Mouse (Mus musculus): ENCODE results near the gene Dand5. TPM values are rescaled to one million over a fixed set of nuclear protein-coding genes. Genes with fewer than 3 reads are reported as not detected.

Dand5 gene
- polyA plus RNA-seq, 1 experiment from 2014 or later = 6.2 TPM

DNA sequence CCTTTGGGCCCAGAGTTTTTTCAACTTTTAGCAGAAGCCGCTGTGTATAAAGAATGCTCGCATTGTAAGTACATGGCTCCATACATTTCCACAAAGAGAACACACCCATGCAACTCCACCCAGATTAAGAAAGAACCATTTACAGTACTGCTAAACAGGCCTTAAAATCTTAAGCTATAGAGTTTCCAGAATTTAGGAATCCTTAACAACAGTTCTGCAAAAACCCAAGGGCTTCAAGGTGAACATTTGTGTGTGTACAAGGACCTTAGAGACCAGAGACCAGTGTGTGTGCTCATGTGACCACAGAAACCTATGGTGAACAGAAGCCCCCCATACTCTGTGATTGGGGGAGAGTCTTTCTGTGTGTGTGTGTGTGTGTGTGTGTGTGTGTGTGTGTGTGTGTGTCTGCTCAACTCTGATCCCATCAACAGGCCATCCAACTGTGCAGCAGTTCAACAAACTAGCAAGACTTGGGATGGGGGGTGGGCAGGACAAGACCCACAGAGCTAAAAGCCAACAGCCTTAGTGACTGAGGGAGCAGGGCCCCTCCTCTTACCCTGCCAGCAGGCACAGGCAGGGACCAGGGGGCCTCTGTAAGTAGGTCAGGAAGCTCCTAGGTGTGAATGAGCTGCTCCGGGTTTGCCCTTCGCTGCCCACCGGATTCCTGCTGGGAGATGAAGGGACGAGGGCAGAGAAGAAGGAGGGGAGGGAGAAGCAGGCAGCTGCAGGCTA is 41.5 kb downstream of the Dand5 start:
- WGBS = 37% methylated on average over 6 of the region's 6 CpGs
- ATAC-seq (ENCODE audit: insufficient number of reproducible peaks, low FRiP score) = no peak

DNA sequence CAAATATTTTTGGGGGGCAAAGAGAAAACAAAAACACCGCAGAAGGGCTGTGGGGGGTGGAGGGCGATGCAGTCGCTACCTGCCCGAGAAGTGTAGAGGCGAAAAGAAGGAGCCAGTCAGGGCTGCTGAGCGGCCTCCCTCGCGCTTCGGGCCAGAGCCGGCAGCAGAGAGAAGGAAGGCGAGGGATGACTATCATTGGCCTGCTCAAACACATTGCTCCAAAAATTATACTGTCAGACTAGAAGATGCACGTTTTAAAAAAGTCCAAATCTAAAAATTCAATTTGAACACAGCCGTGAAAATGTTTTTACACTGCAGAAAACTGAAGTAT is 42.4 kb downstream of the Dand5 start:
- no peaks in the 10 kb centered on the region for H3K36me3 ChIP-seq
- no peaks in the 10 kb centered on the region for H3K9me3 ChIP-seq (replicated peaks)
- ATAC-seq (ENCODE audit: insufficient number of reproducible peaks, low FRiP score) = no peak
- WGBS = 9% methylated on average over 13 of the region's 13 CpGs
- peaks cover 97% of the 10 kb centered on the region for H3K27me3 ChIP-seq (replicated peaks)
- H3K4me1 ChIP-seq (replicated peaks) = peaks cover 36% of the 10 kb centered on the region
- H3K4me2 ChIP-seq = peak overlapping the region; percentile 50
- no peak overlapping the region for H3K9ac ChIP-seq
- peak overlapping the region; percentile 19; the same call in 1 of the 2 replicates for H3K4me3 ChIP-seq
- H3K27ac ChIP-seq (ENCODE audit: poor library complexity, severe bottlenecking) = no peak overlapping the region

More for the DNA sequence above, 41.5 kb downstream of the Dand5 start:
- Histone ChIP-seq H3K36me3 (no peaks in the 10 kb centered on the region), H3K4me1 (replicated peaks) (peaks cover 36% of the 10 kb centered on the region), H3K4me3 (no peak overlapping the region), H3K9ac (no peak overlapping the region), H3K4me2 (no peak overlapping the region), H3K9me3 (replicated peaks) (no peaks in the 10 kb centered on the region), H3K27ac (ENCODE audit: poor library complexity, severe bottlenecking) (no peak overlapping the region), H3K27me3 (replicated peaks) (peaks cover 97% of the 10 kb centered on the region)

DNA sequence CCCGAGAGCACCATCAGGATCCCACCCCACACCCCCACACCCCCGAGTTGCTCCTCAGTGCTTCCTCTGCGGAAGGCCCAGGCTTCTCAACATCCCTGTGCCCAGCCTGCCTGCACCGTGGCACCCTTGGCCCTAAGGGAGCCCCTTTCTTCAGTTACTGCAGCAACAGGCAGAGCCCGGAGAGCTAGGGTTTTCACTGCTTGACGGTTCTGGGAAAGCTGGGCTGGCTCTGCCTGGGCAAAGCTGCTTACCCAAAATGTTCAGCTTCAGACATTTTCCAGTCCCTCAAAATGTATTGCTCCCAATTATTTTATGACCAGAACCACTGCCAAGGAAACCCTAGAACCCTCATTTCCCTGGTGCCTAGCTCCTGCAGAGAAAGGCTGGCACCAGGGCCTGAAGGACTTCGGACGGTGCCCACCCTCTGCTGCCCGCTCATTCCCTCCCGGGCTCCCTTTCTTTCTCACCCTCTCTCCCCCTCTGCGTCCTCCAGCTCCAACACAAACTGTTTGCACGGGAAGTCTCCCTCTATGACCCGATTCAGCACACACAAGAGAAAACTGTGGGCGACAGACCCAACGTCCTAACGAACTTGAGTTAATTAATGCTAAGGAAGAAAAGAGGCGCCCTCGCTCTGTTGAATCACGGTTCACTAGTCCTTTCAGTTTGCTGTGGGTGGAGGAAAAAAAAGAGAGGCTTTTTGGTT is 43.0 kb downstream of the Dand5 start:
- peak overlapping the region; percentile 50 for H3K4me2 ChIP-seq
- H3K27me3 ChIP-seq (replicated peaks) = peaks cover 97% of the 10 kb centered on the region
- H3K4me1 ChIP-seq (replicated peaks) = peaks cover 36% of the 10 kb centered on the region
- WGBS = 15% methylated on average over 19 of the region's 19 CpGs
- H3K9me3 ChIP-seq (replicated peaks) = no peaks in the 10 kb centered on the region
- no peaks in the 10 kb centered on the region for H3K36me3 ChIP-seq
- H3K4me3 ChIP-seq = peak overlapping the region; percentile 19; the same call in 1 of the 2 replicates
- no peak overlapping the region for H3K27ac ChIP-seq (ENCODE audit: poor library complexity, severe bottlenecking)
- H3K9ac ChIP-seq = no peak overlapping the region
- ATAC-seq (ENCODE audit: insufficient number of reproducible peaks, low FRiP score) = no peak

DNA sequence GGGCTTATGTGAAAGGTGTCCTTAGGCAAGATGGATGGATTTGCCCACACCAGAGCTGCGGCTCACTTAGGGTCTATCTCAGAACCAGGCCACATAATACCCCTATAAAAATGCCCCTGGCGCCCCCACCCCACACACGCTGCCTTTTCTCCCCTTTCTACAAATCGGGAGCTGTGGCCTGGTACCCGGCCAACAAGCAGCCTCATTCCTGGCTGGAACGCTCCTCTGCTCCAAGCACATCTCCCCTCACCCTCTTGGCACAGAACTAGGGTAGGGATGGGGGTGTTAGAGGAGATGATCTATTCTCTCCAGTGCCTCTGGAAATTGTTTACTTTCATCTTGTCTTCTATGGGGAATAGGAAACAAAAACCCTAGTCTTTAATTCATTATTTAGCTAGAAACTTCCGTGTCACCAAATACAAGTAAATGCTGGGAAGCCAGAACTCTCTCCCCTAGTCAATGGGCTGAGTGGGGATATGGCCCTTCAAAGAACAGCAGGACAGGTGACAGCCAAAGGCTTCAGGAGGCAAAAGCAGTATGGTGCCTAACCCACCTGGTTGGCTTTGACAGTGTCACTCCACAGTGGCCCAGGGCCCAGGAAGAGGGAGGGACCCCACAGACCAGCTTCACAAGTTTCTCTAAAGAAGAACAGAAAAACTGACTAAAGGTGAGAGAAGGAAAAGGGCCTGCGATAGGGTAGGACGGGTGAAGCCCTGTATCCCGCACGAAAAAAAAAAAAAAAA is 43.8 kb downstream of the Dand5 start:
- Histone ChIP-seq H3K9me3 (replicated peaks) (no peaks in the 10 kb centered on the region), H3K27me3 (replicated peaks) (peaks cover 97% of the 10 kb centered on the region), H3K36me3 (no peaks in the 10 kb centered on the region), H3K4me3 (no peak overlapping the region), H3K4me1 (replicated peaks) (peaks cover 37% of the 10 kb centered on the region), H3K9ac (no peak overlapping the region), H3K27ac (ENCODE audit: poor library complexity, severe bottlenecking) (no peak overlapping the region), H3K4me2 (no peak overlapping the region)
- no peak for ATAC-seq (ENCODE audit: insufficient number of reproducible peaks, low FRiP score)
- 20% methylated on average over 11 of the region's 11 CpGs for WGBS

DNA sequence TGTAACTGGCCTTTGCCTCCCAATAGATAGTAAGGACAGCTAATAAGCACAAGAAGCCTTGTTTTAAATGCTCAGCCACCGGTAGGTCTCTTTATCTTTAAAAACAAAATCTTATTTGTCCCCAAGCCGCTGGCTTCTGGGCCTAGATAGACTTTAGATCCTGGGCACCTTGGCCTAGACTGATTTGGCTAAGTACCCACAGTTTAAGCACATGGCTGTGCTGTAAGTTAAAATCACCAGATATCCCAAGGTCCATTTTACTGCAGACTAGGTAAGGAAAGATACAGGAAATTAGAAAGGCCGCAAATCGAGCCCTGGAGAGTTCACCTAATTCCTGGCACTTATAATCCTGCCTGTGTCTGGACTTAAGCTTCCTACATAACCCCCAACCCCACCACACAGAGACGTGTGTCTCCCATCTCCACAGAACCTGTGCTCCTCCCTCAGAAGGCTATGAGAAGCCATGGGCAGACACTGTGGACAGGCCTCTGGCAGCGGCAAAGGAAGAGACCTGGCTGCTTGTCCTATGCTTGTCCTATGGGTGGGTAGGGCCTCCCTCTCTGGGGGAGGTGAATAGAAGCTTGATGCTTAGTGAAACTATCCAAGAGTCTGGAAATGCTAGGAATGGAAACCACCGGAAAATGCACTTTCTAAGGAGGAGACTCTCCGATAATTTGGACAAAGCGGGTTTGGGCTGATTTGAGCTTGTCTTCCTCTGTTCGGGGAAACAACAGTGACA is 44.6 kb downstream of the Dand5 start:
- H3K36me3 ChIP-seq = no peaks in the 10 kb centered on the region
- ATAC-seq (ENCODE audit: insufficient number of reproducible peaks, low FRiP score) = no peak
- H3K4me3 ChIP-seq = no peak overlapping the region
- no peaks in the 10 kb centered on the region for H3K9me3 ChIP-seq (replicated peaks)
- H3K27me3 ChIP-seq (replicated peaks) = peaks cover 96% of the 10 kb centered on the region
- no peak overlapping the region for H3K27ac ChIP-seq (ENCODE audit: poor library complexity, severe bottlenecking)
- H3K4me1 ChIP-seq (replicated peaks) = peaks cover 43% of the 10 kb centered on the region
- WGBS = 42% methylated on average over 10 of the region's 10 CpGs
- H3K4me2 ChIP-seq = no peak overlapping the region
- H3K9ac ChIP-seq = no peak overlapping the region

DNA sequence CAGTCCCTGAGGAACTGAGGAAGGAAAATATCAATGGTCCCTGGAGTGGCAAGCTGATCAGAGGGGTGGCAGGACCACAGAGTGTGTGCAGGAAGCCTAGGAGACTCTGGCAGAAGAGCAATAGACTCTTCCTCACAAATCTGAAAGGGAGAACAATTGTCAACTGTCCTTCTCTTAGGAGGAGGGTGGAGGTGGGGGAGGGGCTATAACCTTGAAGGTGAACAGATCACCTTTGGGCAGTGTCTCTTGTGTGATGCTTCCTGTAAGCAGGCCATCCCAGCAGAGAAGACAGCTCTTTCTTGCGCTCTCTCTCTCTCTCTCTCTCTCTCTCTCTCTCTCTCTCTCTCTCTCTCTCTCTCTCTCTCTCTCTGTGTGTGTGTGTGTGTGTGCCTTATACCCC is 46.1 kb downstream of the Dand5 start:
- WGBS = no CpG with 5 or more reads among the region's 1 CpGs
- peaks cover 97% of the 10 kb centered on the region for H3K27me3 ChIP-seq (replicated peaks)

DNA sequence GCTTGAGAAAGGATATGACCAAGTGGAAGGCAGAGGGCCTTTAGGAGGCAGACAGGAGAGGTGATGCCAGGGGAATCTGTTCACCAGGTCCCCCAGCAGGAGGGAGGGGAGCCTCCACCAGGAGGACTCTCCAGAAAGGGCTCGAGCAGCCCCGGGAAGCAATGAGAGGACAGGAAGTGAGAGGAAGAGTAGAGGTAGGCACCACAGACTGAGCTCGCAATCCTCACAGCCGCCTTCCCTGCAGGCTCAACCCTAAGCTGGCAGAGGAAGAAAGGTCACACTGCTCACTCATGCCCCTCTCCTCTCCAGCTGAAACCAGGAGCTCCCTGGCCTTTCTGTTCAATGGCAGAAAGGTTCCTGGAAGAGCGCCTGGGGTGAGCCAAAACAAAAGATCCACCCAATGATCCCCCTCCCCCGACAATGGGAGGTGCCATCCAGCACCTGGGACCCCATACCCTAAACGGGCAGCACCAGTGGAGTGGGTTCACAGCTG is 47.0 kb downstream of the Dand5 start:
- Histone ChIP-seq H3K27me3 (replicated peaks) (peaks cover 97% of the 10 kb centered on the region), H3K4me3 (0 out of 2 replicates have a peak overlapping the region, but pooled peaks have one; percentile 1), H3K27ac (ENCODE audit: poor library complexity, severe bottlenecking) (peak overlapping the region; percentile 23; the same call in 1 of the 2 replicates), H3K4me2 (peak overlapping the region; percentile 66; the same call in 1 of the 2 replicates), H3K36me3 (no peaks in the 10 kb centered on the region), H3K9ac (peak overlapping the region; percentile 50; the same call in 1 of the 2 replicates), H3K9me3 (replicated peaks) (no peaks in the 10 kb centered on the region), H3K4me1 (replicated peaks) (peaks cover 60% of the 10 kb centered on the region)
- 15% methylated on average over 7 of the region's 7 CpGs for WGBS
- no peak for ATAC-seq (ENCODE audit: insufficient number of reproducible peaks, low FRiP score)

More for the DNA sequence above, 46.1 kb downstream of the Dand5 start:
- H3K4me2 ChIP-seq = no peak overlapping the region
- H3K9me3 ChIP-seq (replicated peaks) = no peaks in the 10 kb centered on the region
- H3K36me3 ChIP-seq = no peaks in the 10 kb centered on the region
- H3K4me1 ChIP-seq (replicated peaks) = peaks cover 55% of the 10 kb centered on the region
- ATAC-seq (ENCODE audit: insufficient number of reproducible peaks, low FRiP score) = no peak
- no peak overlapping the region for H3K4me3 ChIP-seq
- H3K9ac ChIP-seq = no peak overlapping the region
- H3K27ac ChIP-seq (ENCODE audit: poor library complexity, severe bottlenecking) = no peak overlapping the region

DNA sequence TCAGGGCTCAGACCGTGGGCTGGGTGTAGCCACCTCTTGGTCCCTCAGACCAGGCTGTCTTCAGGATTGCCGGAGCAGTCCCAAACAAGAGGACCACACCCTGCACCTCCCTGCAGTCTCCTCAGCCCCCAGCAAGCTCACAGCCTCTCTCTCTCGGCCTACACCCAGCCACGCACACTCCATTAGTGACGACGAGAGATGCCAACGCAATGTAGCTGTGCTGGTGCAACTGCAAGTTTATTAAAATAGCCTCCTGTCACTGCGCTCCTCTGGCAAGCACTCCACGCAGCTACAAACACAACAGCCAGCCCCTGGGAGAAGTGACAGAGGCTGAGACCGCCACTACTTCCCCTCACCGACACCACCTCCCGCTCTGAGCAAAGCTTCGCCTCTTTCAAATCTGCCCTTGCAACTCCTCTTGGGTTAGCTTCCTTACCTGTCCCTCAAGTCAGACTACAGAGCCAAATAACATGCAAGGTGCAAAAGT is 47.5 kb downstream of the Dand5 start:
- H3K9me3 ChIP-seq (replicated peaks) = no peaks in the 10 kb centered on the region
- 8% methylated on average over 13 of the region's 13 CpGs for WGBS
- peak overlapping the region; percentile 23; the same call in 1 of the 2 replicates for H3K27ac ChIP-seq (ENCODE audit: poor library complexity, severe bottlenecking)
- 0 out of 2 replicates have a peak overlapping the region, but pooled peaks have one; percentile 1 for H3K4me3 ChIP-seq
- peaks cover 59% of the 10 kb centered on the region for H3K4me1 ChIP-seq (replicated peaks)
- peaks cover 98% of the 10 kb centered on the region for H3K27me3 ChIP-seq (replicated peaks)
- peak overlapping the region; percentile 50 for H3K9ac ChIP-seq
- ATAC-seq (ENCODE audit: insufficient number of reproducible peaks, low FRiP score) = no peak
- peak overlapping the region; percentile 66 for H3K4me2 ChIP-seq
- no peaks in the 10 kb centered on the region for H3K36me3 ChIP-seq

DNA sequence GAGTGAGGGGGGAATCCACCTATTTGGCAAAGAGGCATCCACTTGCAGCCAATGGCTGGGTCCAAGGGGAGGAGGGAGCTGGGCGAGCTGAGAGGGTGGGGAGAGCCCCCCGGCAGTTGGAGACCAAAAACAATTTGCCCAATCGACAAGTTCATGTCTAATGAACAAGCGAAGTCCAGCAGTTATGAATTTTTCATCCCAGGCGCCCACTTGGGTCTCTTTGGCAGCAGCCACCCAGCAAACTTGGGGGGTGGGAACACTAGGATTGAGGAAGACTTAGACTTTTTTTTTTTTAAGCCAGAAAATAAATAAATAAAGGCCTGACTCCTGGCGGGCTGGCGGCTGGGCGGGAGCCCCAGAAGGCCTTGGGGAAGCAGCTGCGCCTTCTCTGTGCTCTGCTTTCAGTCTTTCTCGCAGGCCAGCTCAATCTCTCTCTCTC is 48.1 kb downstream of the Dand5 start:
- Histone ChIP-seq H3K27me3 (replicated peaks) (peaks cover 98% of the 10 kb centered on the region), H3K4me1 (replicated peaks) (peaks cover 53% of the 10 kb centered on the region), H3K9me3 (replicated peaks) (no peaks in the 10 kb centered on the region), H3K36me3 (no peaks in the 10 kb centered on the region), H3K27ac (ENCODE audit: poor library complexity, severe bottlenecking) (peak overlapping the region; percentile 10; the same call in 1 of the 2 replicates), H3K4me2 (peak overlapping the region; percentile 66), H3K9ac (peak overlapping the region; percentile 50; the same call in 1 of the 2 replicates), H3K4me3 (peak overlapping the region; percentile 36)
- ATAC-seq (ENCODE audit: insufficient number of reproducible peaks, low FRiP score) = no peak
- 10% methylated on average over 10 of the region's 10 CpGs for WGBS

DNA sequence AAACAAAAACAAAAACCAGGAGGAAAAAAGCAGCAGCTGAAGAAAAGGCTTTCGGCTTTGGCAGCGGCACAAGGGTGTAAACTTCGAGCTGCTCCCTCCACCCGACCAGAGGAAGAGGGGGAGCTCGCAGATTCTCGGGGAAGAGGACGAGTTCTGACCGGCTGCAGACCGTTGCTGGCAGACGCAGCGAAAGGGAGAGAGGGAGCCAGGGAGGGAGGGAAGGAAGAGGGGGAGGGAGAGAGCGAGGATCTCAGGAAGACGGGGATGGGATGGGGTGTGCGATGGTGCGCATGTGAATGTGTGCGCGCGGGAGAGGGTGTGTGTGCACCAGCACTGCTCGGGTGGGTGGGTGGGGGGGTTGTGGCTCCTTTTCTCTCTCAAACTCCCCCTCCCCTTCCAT is 48.8 kb downstream of the Dand5 start:
- H3K4me3 ChIP-seq = peak overlapping the region; percentile 36
- ATAC-seq (ENCODE audit: insufficient number of reproducible peaks, low FRiP score) = peak; percentile 53
- H3K9ac ChIP-seq = peak overlapping the region; percentile 40
- H3K9me3 ChIP-seq (replicated peaks) = no peaks in the 10 kb centered on the region
- WGBS = under 1% methylated on average over 18 of the region's 19 CpGs
- H3K4me1 ChIP-seq (replicated peaks) = peaks cover 50% of the 10 kb centered on the region
- H3K4me2 ChIP-seq = peak overlapping the region; percentile 66
- H3K36me3 ChIP-seq = no peaks in the 10 kb centered on the region
- peaks cover 98% of the 10 kb centered on the region for H3K27me3 ChIP-seq (replicated peaks)
- H3K27ac ChIP-seq (ENCODE audit: poor library complexity, severe bottlenecking) = no peak overlapping the region

Measured in heart, embryonic 12.5 days (tissue).